Mouse (Mus musculus) central nervous system, embryonic 18 days (tissue): Measurements from ENCODE around the gene Ap2m1. TPM values are rescaled to one million over a fixed set of nuclear protein-coding genes. Genes with fewer than 3 reads are reported as not detected.

Source experiments
- polyA plus RNA-seq: library from polyadenylated mRNA; depleted of rRNA; stranded (reverse); fragments of >200 nt; gene quantifications from 2 replicates; pipeline ENCODE4 v1.2.3, GENCODE M21; 2012; rRNA removed

Gene Ap2m1
- 1,387 and 1,451 TPM in 2 replicates for polyA plus RNA-seq

DNA sequence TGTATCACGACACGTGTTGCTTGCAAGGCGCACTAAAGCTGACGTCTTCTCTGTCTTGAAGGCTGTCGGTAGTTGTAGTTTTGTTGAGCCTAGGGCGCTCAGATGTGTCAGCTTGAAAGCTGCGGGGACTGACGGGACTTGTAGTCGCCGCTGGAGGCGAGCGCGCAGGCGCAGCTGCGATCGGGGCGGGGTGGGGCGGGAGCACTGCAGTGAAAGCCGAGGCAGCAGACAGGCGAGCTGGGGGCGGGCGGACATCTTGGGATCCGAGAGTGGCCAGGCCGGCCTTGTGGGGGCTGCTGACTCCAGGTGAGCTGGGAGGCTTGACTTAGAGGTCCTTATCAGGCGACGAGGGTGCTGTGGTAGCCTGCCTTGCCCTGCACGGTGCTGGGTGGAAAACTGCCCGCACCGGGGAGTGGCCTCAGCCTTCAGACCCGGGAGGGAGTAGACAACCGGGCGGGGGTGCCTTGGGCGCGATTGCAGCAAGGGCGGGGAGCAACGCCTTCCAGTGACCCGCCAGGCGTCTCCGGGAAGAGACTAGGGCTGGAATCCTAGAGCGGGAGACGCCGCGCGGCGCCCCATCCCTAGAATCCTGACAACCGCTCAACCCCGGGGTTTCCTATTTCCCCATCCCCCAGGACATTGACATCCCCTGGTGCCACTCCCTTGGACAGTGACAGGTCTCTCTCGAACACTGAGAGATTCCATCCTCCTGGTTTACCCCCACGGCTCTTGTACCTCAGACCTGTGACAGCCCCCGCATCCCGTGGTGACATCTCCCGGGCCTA is at the start of gene Ap2m1:
TSS of gene Ap2m1 (plus strand) at position 183 of the 785 bp plus-strand sequence.

DNA sequence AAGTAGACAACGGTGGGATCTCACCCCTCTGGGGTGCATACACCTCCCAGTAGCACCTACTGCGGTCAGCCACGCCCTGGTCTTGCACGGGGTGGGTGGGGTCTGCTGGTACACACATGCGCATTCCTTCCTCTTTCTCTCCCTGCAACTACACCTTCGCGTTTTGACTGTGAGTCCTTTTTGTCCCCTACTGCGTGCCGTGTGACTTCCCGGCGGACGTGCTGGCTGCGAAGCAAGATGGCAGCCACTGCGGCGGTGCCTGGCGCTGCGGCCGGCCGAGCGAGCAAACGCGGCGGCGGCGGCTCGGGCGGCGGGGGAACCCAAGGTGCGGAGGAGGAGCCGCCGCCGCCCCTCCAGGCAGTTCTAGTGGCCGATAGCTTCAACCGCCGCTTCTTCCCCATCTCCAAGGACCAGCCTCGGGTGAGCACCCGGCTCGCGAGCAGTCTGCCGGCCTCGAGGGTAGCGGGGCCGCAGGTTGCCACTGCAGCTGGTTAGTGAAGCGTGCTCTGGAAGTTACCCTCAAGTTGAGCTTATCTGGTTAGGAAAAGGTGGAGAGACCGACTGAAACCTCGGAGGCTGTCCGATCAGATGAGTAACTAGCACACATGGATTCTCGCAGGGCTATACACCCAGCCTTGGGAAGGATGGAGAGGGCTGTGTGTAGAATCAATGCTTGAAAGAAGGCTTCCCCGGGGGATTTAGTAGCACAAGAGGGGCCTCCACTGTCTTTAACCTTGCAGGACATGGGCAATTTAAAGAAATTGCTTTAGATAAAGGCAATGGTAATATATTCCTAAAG is 36.4 kb upstream of the Ap2m1 start, which contains the start of gene Eif2b5:
TSS of gene Eif2b5 (plus strand) at position 141 of the 799 bp plus-strand sequence.

DNA sequence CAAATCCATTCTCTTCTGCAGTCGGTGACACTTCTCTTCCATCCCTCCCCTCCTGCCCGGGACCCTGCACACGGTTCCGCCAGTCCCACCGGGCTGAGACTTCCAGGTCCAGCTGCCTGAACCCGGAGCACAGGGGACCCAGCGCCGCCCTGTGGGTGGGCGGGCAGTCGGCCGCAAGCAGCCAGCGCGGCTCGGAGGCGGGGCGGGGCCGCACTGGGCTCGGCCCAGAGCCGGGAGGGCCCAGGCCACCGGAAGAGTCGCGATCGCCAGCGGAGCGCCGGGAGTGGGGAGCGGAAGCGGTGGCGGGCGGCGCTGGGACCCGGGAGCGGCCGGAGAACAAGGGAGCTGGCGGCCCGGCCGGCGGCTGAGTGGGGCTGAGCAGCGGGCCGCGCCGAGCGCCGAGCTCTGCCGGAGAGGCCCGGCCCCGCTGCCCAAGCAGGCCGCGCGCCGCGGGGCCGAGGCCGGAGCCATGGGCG is 18.5 kb upstream of the Ap2m1 start, which contains the start of gene Dvl3:
TSS of gene Dvl3 (plus strand) at position 257 of the 476 bp plus-strand sequence.

DNA sequence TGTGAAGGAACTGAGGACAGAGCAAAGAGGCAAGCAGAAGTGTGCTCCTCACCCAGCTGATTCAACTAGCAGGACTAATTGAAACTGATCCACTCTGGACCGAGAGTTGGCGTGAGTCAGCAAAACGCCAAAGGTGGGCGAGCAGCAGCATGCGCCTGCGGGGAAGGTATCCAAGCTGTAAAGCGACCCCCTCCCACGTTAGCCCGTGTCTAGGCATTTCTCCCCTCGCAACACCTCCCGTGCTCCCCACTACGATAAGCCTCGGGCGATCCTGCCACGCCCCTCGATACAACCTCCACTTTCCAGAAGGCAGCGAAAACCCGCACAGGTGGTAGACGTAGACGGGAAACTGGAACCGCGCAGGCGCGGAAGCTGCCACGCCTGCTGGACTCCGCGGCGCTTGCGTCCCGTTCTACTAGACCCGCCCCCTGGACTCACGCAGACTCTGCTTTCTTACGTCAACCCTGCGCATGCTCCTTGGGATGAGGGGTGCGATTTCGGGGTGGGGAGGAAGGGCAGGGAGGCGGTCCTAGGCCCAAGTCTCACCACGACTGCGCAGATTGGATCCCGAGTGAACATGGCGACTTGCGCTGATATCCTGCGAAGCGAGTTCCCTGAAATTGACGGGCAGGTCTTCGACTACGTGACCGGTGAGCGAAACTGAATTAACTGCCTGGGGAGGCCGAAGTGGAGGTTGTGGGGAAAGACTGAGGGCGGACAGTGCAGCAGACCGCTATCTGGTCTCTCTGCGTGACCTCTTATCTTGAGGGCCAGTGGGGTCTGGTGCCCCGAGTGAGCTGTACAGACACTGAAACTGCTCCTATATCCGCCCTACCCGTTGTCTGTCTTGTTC is 13.0 kb downstream of the Ap2m1 start, which contains the start of gene Abcf3:
TSS of gene Abcf3 (plus strand) at position 482 of the 853 bp plus-strand sequence.

GRCm38 (mm10) chr16:20589366-20589938 is 54.2 kb downstream of the Ap2m1 start, which contains the start of gene Vwa5b2:
Gene Vwa5b2, plus strand, starts transcription at chr16:20589471.

Other genes with a start within 250 kb of the Ap2m1 start
- gene Parl, start 233.1 kb upstream of the Ap2m1 start, polyA plus RNA-seq = 53.0 and 62.4 TPM in 2 replicates
- not detected in 2 replicates for gene Cyp2ab1, start 210.1 kb upstream of the Ap2m1 start, polyA plus RNA-seq
- gene Abcc5, start 109.1 kb upstream of the Ap2m1 start, polyA plus RNA-seq = 314 and 317 TPM in 2 replicates
- 53.5 and 54.5 TPM in 2 replicates for gene Eif2b5, start 36.7 kb upstream of the Ap2m1 start, polyA plus RNA-seq
- gene Dvl3, start 18.5 kb upstream of the Ap2m1 start, polyA plus RNA-seq = 46.6 and 54.8 TPM in 2 replicates
- 70.8 and 74.8 TPM in 2 replicates for gene Abcf3, start 13.1 kb downstream of the Ap2m1 start, polyA plus RNA-seq
- gene Vwa5b2, start 54.0 kb downstream of the Ap2m1 start, polyA plus RNA-seq = 54.7 and 55.0 TPM in 2 replicates
- gene Eef1akmt4, start 76.1 kb downstream of the Ap2m1 start, polyA plus RNA-seq = 6.6 and 7.1 TPM in 2 replicates
- not detected in 2 replicates for gene Gm49333, start 76.1 kb downstream of the Ap2m1 start, polyA plus RNA-seq
- 16.5 and 18.6 TPM in 2 replicates for gene Alg3, start 76.3 kb downstream of the Ap2m1 start, polyA plus RNA-seq
- gene Camk2n2, start 85.8 kb downstream of the Ap2m1 start, polyA plus RNA-seq = 120 and 138 TPM in 2 replicates
- 35.4 and 35.7 TPM in 2 replicates for gene Ece2, start 94.3 kb downstream of the Ap2m1 start, polyA plus RNA-seq
- gene Psmd2, start 116.2 kb downstream of the Ap2m1 start, polyA plus RNA-seq = 232 and 236 TPM in 2 replicates
- gene Eif4g1, start 132.8 kb downstream of the Ap2m1 start, polyA plus RNA-seq = 202 and 210 TPM in 2 replicates
- 85.0 and 85.2 TPM in 2 replicates for gene Fam131a, start 157.8 kb downstream of the Ap2m1 start, polyA plus RNA-seq
- 67.6 and 70.6 TPM in 2 replicates for gene Polr2h, start 182.2 kb downstream of the Ap2m1 start, polyA plus RNA-seq
- 70.5 and 74.5 TPM in 2 replicates for gene Clcn2, start 182.3 kb downstream of the Ap2m1 start, polyA plus RNA-seq
- gene Chrd, start 197.6 kb downstream of the Ap2m1 start, polyA plus RNA-seq = 24.4 and 26.3 TPM in 2 replicates
- 4.2 and 4.4 TPM in 2 replicates for gene Thpo, start 199.0 kb downstream of the Ap2m1 start, polyA plus RNA-seq